Mouse (Mus musculus): ENCODE data around the gene Cdh4.

Gene Cdh4

GRCm38 (mm10) chr2:179715375-179715774 lies 273.1 kb downstream of the Cdh4 start:
- no peak for DNase-seq (ENCODE audit: low read depth, low spot score)
- Histone ChIP-seq H3K36me3 (ENCODE audit: control insufficient read depth, insufficient read depth, low read length, poor library complexity, severe bottlenecking) (no peaks in the 10 kb centered on the region), H3K27me3 (ENCODE audit: control insufficient read depth, insufficient read depth, low read length, poor library complexity, severe bottlenecking) (no peaks in the 10 kb centered on the region)

DNA sequence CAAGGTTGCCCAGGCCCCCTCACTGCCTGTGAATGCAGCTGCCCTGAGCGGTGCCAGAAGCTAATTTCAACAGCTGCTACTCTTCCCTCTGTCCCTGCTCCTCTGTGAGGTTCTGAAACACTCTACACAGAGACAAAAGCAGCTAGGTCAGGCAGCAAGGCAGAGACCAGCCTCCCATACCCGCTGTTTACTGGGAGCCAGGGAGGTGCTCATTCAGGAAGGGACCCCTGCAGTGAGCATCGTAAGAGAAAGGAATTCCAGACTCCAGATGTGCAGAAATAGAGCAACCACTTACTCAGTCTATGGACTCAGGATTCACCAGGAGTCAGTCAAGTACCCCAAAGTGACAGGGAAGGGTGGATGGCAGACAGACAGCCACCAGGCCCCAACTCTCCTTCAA lies 278.1 kb downstream of the Cdh4 start:
- no peaks in the 10 kb centered on the region for H3K27me3 ChIP-seq (ENCODE audit: control insufficient read depth, insufficient read depth, low read length, poor library complexity, severe bottlenecking)

GRCm38 (mm10) chr2:179721534-179722516 lies 279.6 kb downstream of the Cdh4 start:
- no peak for DNase-seq (ENCODE audit: low read depth, low spot score)

More for the DNA sequence above, 278.1 kb downstream of the Cdh4 start:
- H3K36me3 ChIP-seq (ENCODE audit: control insufficient read depth, insufficient read depth, low read length, poor library complexity, severe bottlenecking): no peaks in the 10 kb centered on the region
- DNase-seq (ENCODE audit: low read depth, low spot score): no peak

GRCm38 (mm10) chr2:179722776-179723386 lies 280.6 kb downstream of the Cdh4 start:
- Histone ChIP-seq H3K27me3 (ENCODE audit: control insufficient read depth, insufficient read depth, low read length, poor library complexity, severe bottlenecking) (no peaks in the 10 kb centered on the region), H3K36me3 (ENCODE audit: control insufficient read depth, insufficient read depth, low read length, poor library complexity, severe bottlenecking) (no peaks in the 10 kb centered on the region)
- peak; percentile 7 for DNase-seq (ENCODE audit: low read depth, low spot score)

More at GRCm38 (mm10) chr2:179721534-179722516, 279.6 kb downstream of the Cdh4 start:
- no peaks in the 10 kb centered on the region for H3K27me3 ChIP-seq (ENCODE audit: control insufficient read depth, insufficient read depth, low read length, poor library complexity, severe bottlenecking)
- H3K36me3 ChIP-seq (ENCODE audit: control insufficient read depth, insufficient read depth, low read length, poor library complexity, severe bottlenecking): no peaks in the 10 kb centered on the region

DNA sequence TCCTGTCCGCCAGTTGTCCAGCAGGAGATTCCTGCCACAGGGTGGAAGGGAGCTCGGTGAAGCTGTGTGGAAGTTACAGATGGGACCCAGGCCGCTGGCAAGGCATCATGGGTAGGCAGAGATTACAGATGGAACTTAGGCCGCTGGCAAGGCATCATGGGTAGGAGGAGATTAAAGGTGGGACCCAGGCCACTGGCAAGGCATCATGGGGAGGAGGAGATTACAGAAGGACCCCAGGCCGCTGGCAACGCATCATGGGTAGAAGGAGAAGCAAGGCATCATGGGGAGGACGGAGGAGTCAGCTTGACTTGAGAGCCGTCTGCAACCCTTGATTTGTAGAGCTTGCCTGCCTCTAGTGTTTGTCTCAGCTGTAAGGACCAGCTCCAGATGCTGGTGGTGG lies 281.2 kb downstream of the Cdh4 start:
- DNase-seq (ENCODE audit: low read depth, low spot score): no peak
- no peaks in the 10 kb centered on the region for H3K36me3 ChIP-seq (ENCODE audit: control insufficient read depth, insufficient read depth, low read length, poor library complexity, severe bottlenecking)
- no peaks in the 10 kb centered on the region for H3K27me3 ChIP-seq (ENCODE audit: control insufficient read depth, insufficient read depth, low read length, poor library complexity, severe bottlenecking)

GRCm38 (mm10) chr2:179729002-179729401 lies 286.8 kb downstream of the Cdh4 start:
- no peak for DNase-seq (ENCODE audit: low read depth, low spot score)
- H3K27me3 ChIP-seq (ENCODE audit: control insufficient read depth, insufficient read depth, low read length, poor library complexity, severe bottlenecking): no peaks in the 10 kb centered on the region
- no peaks in the 10 kb centered on the region for H3K36me3 ChIP-seq (ENCODE audit: control insufficient read depth, insufficient read depth, low read length, poor library complexity, severe bottlenecking)

GRCm38 (mm10) chr2:179729802-179730201 lies 287.6 kb downstream of the Cdh4 start:
- DNase-seq (ENCODE audit: low read depth, low spot score): no peak
- H3K36me3 ChIP-seq (ENCODE audit: control insufficient read depth, insufficient read depth, low read length, poor library complexity, severe bottlenecking): no peaks in the 10 kb centered on the region
- no peaks in the 10 kb centered on the region for H3K27me3 ChIP-seq (ENCODE audit: control insufficient read depth, insufficient read depth, low read length, poor library complexity, severe bottlenecking)

GRCm38 (mm10) chr2:179733141-179733831 lies 291.1 kb downstream of the Cdh4 start:
- H3K36me3 ChIP-seq (ENCODE audit: control insufficient read depth, insufficient read depth, low read length, poor library complexity, severe bottlenecking): no peaks in the 10 kb centered on the region
- no peaks in the 10 kb centered on the region for H3K27me3 ChIP-seq (ENCODE audit: control insufficient read depth, insufficient read depth, low read length, poor library complexity, severe bottlenecking)
- DNase-seq (ENCODE audit: low read depth, low spot score): no peak

DNA sequence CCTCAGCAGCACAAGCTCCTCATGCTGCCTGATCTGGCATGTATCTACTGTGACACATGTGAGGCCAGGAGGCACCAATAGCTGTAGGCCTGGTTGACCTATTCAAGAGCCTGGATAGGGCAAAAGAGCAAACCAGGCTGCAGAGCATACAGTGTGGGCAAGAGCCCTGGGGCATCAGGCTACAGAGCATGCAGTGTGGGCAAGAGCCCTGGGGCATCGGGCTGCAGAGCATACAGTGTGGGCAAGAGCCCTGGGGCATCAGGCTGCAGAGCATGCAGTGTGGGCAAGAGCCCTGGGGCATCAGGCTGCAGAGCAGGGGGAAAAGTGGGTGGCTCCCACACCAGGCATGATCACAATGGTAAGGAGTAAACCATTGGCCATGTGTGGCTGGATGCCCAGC lies 300.2 kb downstream of the Cdh4 start:
- DNase-seq (ENCODE audit: low read depth, low spot score): no peak
- Histone ChIP-seq H3K36me3 (ENCODE audit: control insufficient read depth, insufficient read depth, low read length, poor library complexity, severe bottlenecking) (no peaks in the 10 kb centered on the region), H3K27me3 (ENCODE audit: control insufficient read depth, insufficient read depth, low read length, poor library complexity, severe bottlenecking) (no peaks in the 10 kb centered on the region)

DNA sequence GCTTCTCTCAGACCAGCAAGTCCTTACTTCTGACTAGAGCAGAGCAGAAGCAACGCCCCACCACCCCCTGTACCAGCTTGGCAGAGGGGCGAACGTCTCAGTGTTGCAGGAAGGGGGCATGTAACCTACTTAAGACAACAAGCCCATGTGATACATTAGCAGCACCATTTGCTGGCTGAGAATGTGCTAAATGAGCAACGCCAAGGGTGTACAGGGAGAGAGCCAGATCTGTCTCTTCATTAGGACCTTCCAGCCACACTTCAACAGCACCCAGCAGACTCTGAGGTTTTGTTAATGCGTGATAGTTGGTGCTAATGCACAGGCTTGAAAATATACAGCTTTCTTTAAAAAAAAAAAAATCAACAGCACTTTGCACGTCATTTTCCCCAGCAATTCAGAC lies 300.6 kb downstream of the Cdh4 start:
- no peaks in the 10 kb centered on the region for H3K27me3 ChIP-seq (ENCODE audit: control insufficient read depth, insufficient read depth, low read length, poor library complexity, severe bottlenecking)
- DNase-seq (ENCODE audit: low read depth, low spot score): no peak
- H3K36me3 ChIP-seq (ENCODE audit: control insufficient read depth, insufficient read depth, low read length, poor library complexity, severe bottlenecking): no peaks in the 10 kb centered on the region

- Histone ChIP-seq H3K36me3 (ENCODE audit: control insufficient read depth, insufficient read depth, low read length, poor library complexity, severe bottlenecking) (no peaks in the 10 kb centered on the region), H3K27me3 (ENCODE audit: control insufficient read depth, insufficient read depth, low read length, poor library complexity, severe bottlenecking) (no peaks in the 10 kb centered on the region)
- DNase-seq (ENCODE audit: low read depth, low spot score): no peak
These were observed 304.3 kb downstream of the Cdh4 start for GRCm38 (mm10) chr2:179746491-179746890.

GRCm38 (mm10) chr2:179749399-179749798 lies 307.2 kb downstream of the Cdh4 start:
- no peaks in the 10 kb centered on the region for H3K27me3 ChIP-seq (ENCODE audit: control insufficient read depth, insufficient read depth, low read length, poor library complexity, severe bottlenecking)
- DNase-seq (ENCODE audit: low read depth, low spot score): no peak
- no peaks in the 10 kb centered on the region for H3K36me3 ChIP-seq (ENCODE audit: control insufficient read depth, insufficient read depth, low read length, poor library complexity, severe bottlenecking)

DNA sequence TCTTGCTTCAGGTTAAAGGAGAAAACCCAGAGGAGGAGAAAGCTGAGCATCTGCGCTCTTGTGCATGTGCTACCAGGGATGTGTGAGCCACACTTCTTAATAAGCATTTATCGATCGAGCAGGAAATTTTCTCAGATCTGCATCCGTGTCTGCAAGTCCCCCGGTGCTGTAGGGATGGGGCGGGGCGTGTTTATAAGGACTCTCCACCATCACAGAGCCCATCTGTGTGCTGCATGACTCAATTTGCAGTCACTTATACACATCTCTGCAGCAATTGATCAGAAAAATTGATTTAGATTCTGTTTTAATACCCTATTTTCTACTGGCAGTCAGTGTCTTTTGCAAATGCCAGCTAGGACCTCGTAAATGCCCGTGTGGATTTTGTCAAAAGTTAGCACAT lies 311.6 kb downstream of the Cdh4 start:
- DNase-seq (ENCODE audit: low read depth, low spot score): no peak
- no peaks in the 10 kb centered on the region for H3K27me3 ChIP-seq (ENCODE audit: control insufficient read depth, insufficient read depth, low read length, poor library complexity, severe bottlenecking)
- no peaks in the 10 kb centered on the region for H3K36me3 ChIP-seq (ENCODE audit: control insufficient read depth, insufficient read depth, low read length, poor library complexity, severe bottlenecking)

DNA sequence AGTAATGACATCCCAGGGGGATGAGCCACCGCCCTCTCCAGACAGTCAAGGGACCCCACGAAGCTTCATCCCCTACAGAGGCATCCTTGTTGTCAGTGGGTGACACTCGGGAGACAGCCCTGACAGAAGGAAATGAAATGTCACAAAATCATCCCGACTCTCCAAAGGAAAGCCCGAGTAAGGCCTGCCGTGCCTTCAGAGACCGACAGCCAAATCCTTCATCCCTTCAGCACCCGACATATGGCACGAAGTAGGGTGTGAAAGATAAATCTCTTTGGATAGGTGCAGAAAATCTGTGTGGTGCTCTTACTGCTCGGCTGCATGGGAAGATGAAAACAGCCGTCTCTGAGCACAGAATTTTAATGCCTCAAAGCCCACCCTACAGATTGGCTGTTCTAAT lies 312.5 kb downstream of the Cdh4 start:
- DNase-seq (ENCODE audit: low read depth, low spot score): no peak
- H3K27me3 ChIP-seq (ENCODE audit: control insufficient read depth, insufficient read depth, low read length, poor library complexity, severe bottlenecking): no peaks in the 10 kb centered on the region

More for the DNA sequence above, 312.5 kb downstream of the Cdh4 start:
- H3K36me3 ChIP-seq (ENCODE audit: control insufficient read depth, insufficient read depth, low read length, poor library complexity, severe bottlenecking): no peaks in the 10 kb centered on the region
